Mouse (Mus musculus) myocyte (in vitro differentiated cells): Measurements from ENCODE around the gene Gm9495. TPM values are rescaled to one million over a fixed set of nuclear protein-coding genes. Genes with fewer than 3 reads are reported as not detected.
"Not testable (repeated sequence)": the region's sequence is repeated elsewhere in the genome, so short reads cannot be mapped to it uniquely, and the experiment has no call there.

Experiments used
- H3K27me3 ChIP-seq: one replicate; pipeline ENCODE4 v1.6.1; 2011; ENCODE audit not compliant: control insufficient read depth, insufficient read depth, insufficient read length
- H3K36me3 ChIP-seq: one replicate; pipeline ENCODE4 v1.6.1; 2011; ENCODE audit not compliant: control insufficient read depth, insufficient read depth
- H3K4me2 ChIP-seq: one replicate; pipeline ENCODE4 v1.6.1; 2011; ENCODE audit warnings: low read depth, control low read depth
- H3K4me3 ChIP-seq: one replicate; pipeline ENCODE4 v1.5.1; 2011; ENCODE audit warnings: mild to moderate bottlenecking, control low read depth, moderate library complexity
- H3K79me2 ChIP-seq: one replicate; pipeline ENCODE4 v1.6.1; 2011; ENCODE audit not compliant: control insufficient read depth, insufficient read depth
- H3ac ChIP-seq: one replicate; pipeline ENCODE4 v1.6.1; 2011; ENCODE audit not compliant: control insufficient read depth, insufficient read length
- CEBPB ChIP-seq: IDR thresholded peaks from 2 replicates; pipeline ENCODE4 v1.6.1; 2011; ENCODE audit warnings: mild to moderate bottlenecking, moderate library complexity; ENCODE audit not compliant: poor library complexity, insufficient read depth, severe bottlenecking
- E2F4 ChIP-seq: IDR thresholded peaks from one replicate; pipeline ENCODE4 v1.6.1; 2011; ENCODE audit warnings: mild to moderate bottlenecking, control low read depth, moderate library complexity; ENCODE audit not compliant: insufficient read depth
- MAX ChIP-seq: IDR thresholded peaks from one replicate; pipeline ENCODE4 v1.6.1; 2011; ENCODE audit warnings: low read depth, mild to moderate bottlenecking, control low read depth
- MYOD1 ChIP-seq, 3 experiments: IDR thresholded peaks; one replicate each; pipeline ENCODE4 v1.6.1; 2011; ENCODE audit warnings: control low read depth in 2 of 3, low read depth in 2 of 3, mild to moderate bottlenecking in 2 of 3, moderate library complexity in 1 of 3; ENCODE audit not compliant: insufficient read length in 2 of 3, control insufficient read depth in 1 of 3
- MYOG ChIP-seq, 3 experiments: IDR thresholded peaks; one replicate each; pipeline ENCODE4 v1.6.1; 2011; ENCODE audit warnings: control low read depth in 2 of 3, low read depth in 2 of 3, mild to moderate bottlenecking in 2 of 3; ENCODE audit not compliant: insufficient read length in 2 of 3, control insufficient read depth in 1 of 3, insufficient read depth in 1 of 3
- POLR2A ChIP-seq: IDR thresholded peaks from one replicate; pipeline ENCODE4 v1.6.1; 2011; ENCODE audit warnings: low read depth, mild to moderate bottlenecking, control low read depth, moderate library complexity; ENCODE audit not compliant: insufficient read length
- POLR2AphosphoS2 ChIP-seq: IDR thresholded peaks from one replicate; pipeline ENCODE4 v1.6.1; 2011; ENCODE audit warnings: low read depth, control low read depth; ENCODE audit not compliant: insufficient read length
- REST ChIP-seq: IDR thresholded peaks from one replicate; pipeline ENCODE4 v1.6.1; 2011; ENCODE audit warnings: mild to moderate bottlenecking, control low read depth, moderate library complexity; ENCODE audit not compliant: insufficient read depth, insufficient read length
- SRF ChIP-seq: IDR thresholded peaks from one replicate; pipeline ENCODE4 v1.6.1; 2011; ENCODE audit warnings: low read depth; ENCODE audit not compliant: control insufficient read depth, insufficient read length
- TCF12 ChIP-seq: IDR thresholded peaks from one replicate; pipeline ENCODE4 v1.6.1; 2011; ENCODE audit warnings: mild to moderate bottlenecking, control low read depth; ENCODE audit not compliant: poor library complexity, insufficient read depth, severe bottlenecking
- TCF3 ChIP-seq: IDR thresholded peaks from one replicate; pipeline ENCODE4 v1.6.1; 2011; ENCODE audit warnings: low read depth, control low read depth; ENCODE audit not compliant: insufficient read length
- USF1 ChIP-seq: IDR thresholded peaks from one replicate; pipeline ENCODE4 v1.6.1; 2011; ENCODE audit warnings: low read depth, mild to moderate bottlenecking, control low read depth, moderate library complexity
- polyA plus RNA-seq: library from polyadenylated mRNA; unstranded; fragments of >200 nt; fragmentation: generic; extraction: Trizol; gene quantifications from one replicate; pipeline ENCODE4 v1.2.1, GENCODE M21; 2012; ENCODE audit warnings: missing spikeins

Gene Gm9495
- not detected for polyA plus RNA-seq

DNA sequence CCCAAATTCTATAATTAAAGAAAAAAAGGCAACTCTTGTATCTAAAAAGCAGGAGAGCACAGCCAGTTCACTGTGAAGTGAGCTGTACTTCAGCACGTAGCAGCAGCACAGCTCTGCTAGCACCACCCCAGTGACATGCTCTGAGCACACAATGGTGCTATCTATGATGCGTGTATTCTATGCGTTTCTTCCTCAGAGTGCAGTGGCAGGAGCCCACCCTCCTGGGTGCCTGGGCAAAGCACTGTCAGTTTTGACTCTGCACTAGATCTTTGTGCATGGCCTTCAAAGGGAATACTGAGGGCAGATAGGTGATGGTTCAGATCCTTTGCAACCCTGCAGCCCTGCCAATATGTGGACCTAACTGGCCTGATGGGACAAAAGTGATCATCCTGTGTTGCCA is at the start of gene Gm9495:
Gene Gm9495 (minus strand): TSS at position 101 of the 400 bp plus-strand sequence.
- H3K27me3 ChIP-seq, H3K4me3 ChIP-seq, H3ac ChIP-seq, H3K79me2 ChIP-seq, H3K4me2 ChIP-seq, H3K36me3 ChIP-seq: not testable (repeated sequence)

- not testable (repeated sequence) for H3K27me3 ChIP-seq, H3K36me3 ChIP-seq, H3K4me2 ChIP-seq, H3K4me3 ChIP-seq, H3K79me2 ChIP-seq, H3ac ChIP-seq
Observed at GRCm38 (mm10) chr8:69474946-69475345, 21.6 kb upstream of the Gm9495 start.

- H3K4me3 ChIP-seq, H3K4me2 ChIP-seq, H3K27me3 ChIP-seq, H3ac ChIP-seq, H3K36me3 ChIP-seq, H3K79me2 ChIP-seq: not testable (repeated sequence)
Observed at GRCm38 (mm10) chr8:69420018-69420417, 33.3 kb downstream of the Gm9495 start.

DNA sequence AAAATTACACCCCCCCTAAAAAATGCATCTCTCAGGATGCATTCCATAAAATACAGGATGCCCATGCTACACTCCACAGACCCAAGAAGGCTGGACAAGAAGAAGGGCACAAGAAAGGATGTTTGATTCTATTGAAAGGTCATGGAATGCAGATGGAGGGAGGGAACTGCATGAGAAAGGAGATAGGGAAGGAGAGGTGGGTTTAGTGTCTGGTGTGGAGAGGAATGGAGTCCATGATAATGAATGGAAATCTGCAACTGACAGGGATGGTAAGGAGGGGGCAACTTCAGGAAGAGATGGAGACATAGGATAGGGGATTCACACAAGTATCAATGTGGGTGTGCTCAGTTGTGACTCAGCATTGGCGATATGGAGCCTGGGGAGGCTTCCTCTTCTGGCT is 39.0 kb downstream of the Gm9495 start:
- Histone ChIP-seq H3K79me2 (no peaks in the 10 kb centered on the region), H3K27me3 (no peaks in the 10 kb centered on the region), H3ac (no peak overlapping the region), H3K36me3 (no peaks in the 10 kb centered on the region), H3K4me2 (no peak overlapping the region), H3K4me3 (no peak overlapping the region)
- no peak for TF ChIP-seq MYOG (IDR thresholded peaks at IDR 0.05; ENCODE audit: control insufficient read depth in 1 of 3, insufficient read depth in 1 of 3, insufficient read length in 2 of 3, low read depth in 2 of 3)
- TF ChIP-seq CEBPB: no peak
- TF ChIP-seq TCF3: no peak
- TF ChIP-seq REST: no peak
- no peak for TF ChIP-seq MYOD1 (IDR thresholded peaks at IDR 0.05; ENCODE audit: control insufficient read depth in 1 of 3, insufficient read length in 2 of 3, low read depth in 2 of 3)
- no peak for TF ChIP-seq POLR2A
- TF ChIP-seq TCF12: no peak
- no peak for TF ChIP-seq POLR2AphosphoS2
- TF ChIP-seq USF1: no peak
- TF ChIP-seq MAX: no peak

DNA sequence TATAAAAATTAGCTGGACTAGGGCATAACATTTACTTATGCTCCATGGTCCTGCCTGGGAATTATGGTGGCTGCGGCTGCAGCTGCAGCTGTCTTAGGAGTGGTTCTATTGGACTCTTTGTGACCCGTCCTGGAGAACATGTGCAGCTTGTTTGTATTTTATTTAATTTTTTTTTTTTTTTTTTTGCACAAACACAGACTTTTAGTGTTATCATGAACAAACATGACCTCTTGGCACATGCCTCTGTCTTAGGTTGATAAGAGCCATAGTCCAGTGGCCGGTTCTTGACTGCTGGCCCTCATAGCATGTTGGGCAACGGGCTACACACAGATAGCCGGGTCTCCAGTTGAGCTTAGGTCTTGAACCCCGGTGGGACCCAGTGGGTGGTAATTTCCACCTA is 48.6 kb downstream of the Gm9495 start:
- TF ChIP-seq MYOG (IDR thresholded peaks at IDR 0.05; ENCODE audit: control insufficient read depth in 1 of 3, insufficient read depth in 1 of 3, insufficient read length in 2 of 3, low read depth in 2 of 3): no peak
- no peak for TF ChIP-seq E2F4
- no peak for TF ChIP-seq CEBPB
- TF ChIP-seq USF1: no peak
- no peak for TF ChIP-seq REST
- TF ChIP-seq TCF12: no peak
- no peak for TF ChIP-seq TCF3
- TF ChIP-seq MYOD1 (IDR thresholded peaks at IDR 0.05; ENCODE audit: control insufficient read depth in 1 of 3, insufficient read length in 2 of 3, low read depth in 2 of 3): no peak
- TF ChIP-seq MAX: no peak
- TF ChIP-seq POLR2AphosphoS2: no peak
- TF ChIP-seq POLR2A: no peak
- no peak for TF ChIP-seq SRF
- no peak overlapping the region for H3K4me3 ChIP-seq

GRCm38 (mm10) chr8:69399956-69400443 is 53.4 kb downstream of the Gm9495 start:
- no peak overlapping the region for H3K4me2 ChIP-seq
- no peak overlapping the region for H3ac ChIP-seq
- no peaks in the 10 kb centered on the region for H3K36me3 ChIP-seq
- no peaks in the 10 kb centered on the region for H3K27me3 ChIP-seq
- H3K79me2 ChIP-seq: no peaks in the 10 kb centered on the region
- TF ChIP-seq REST: no peak
- H3K4me3 ChIP-seq: no peak overlapping the region

More for the DNA sequence above, 48.6 kb downstream of the Gm9495 start:
- Histone ChIP-seq H3K36me3 (no peaks in the 10 kb centered on the region), H3ac (no peak overlapping the region), H3K79me2 (no peaks in the 10 kb centered on the region), H3K4me2 (no peak overlapping the region), H3K27me3 (no peaks in the 10 kb centered on the region)
